Mouse (Mus musculus): Measurements from ENCODE around the gene Riok2. TPM values are rescaled to one million over a fixed set of nuclear protein-coding genes. Genes with fewer than 3 reads are reported as not detected.

The Riok2 gene
- polyA plus RNA-seq, 1 experiment, result 15.6 TPM

GRCm38 (mm10) chr17:17425308-17425813 lies 51.3 kb downstream of the Riok2 start:
- Histone ChIP-seq H3K4me3 (ENCODE audit: insufficient read depth, low read length) (no peak overlapping the region), H3K4me1 (ENCODE audit: control insufficient read depth, insufficient read depth, low read length) (no peaks in the 10 kb centered on the region), H3K27ac (ENCODE audit: insufficient read depth, low read depth, low read length) (no peak overlapping the region)
- TF ChIP-seq POLR2A (IDR thresholded peaks at IDR 0.05; ENCODE audit: borderline replicate concordance, low read depth, low read length) (no peak), CTCF (IDR thresholded peaks at IDR 0.05; ENCODE audit: low read depth, low read length) (no peak)

GRCm38 (mm10) chr17:17425906-17426305 lies 51.8 kb downstream of the Riok2 start:
- TF ChIP-seq CTCF (IDR thresholded peaks at IDR 0.05; ENCODE audit: low read depth, low read length), result no peak
- TF ChIP-seq POLR2A (IDR thresholded peaks at IDR 0.05; ENCODE audit: borderline replicate concordance, low read depth, low read length), result no peak
- H3K4me3 ChIP-seq (ENCODE audit: insufficient read depth, low read length), result no peak overlapping the region
- H3K4me1 ChIP-seq (ENCODE audit: control insufficient read depth, insufficient read depth, low read length), result no peaks in the 10 kb centered on the region
- no peak overlapping the region for H3K27ac ChIP-seq (ENCODE audit: insufficient read depth, low read depth, low read length)

- no peak overlapping the region for H3K27ac ChIP-seq (ENCODE audit: insufficient read depth, low read depth, low read length)
- TF ChIP-seq CTCF (IDR thresholded peaks at IDR 0.05; ENCODE audit: low read depth, low read length), result no peak
- no peak for TF ChIP-seq POLR2A (IDR thresholded peaks at IDR 0.05; ENCODE audit: borderline replicate concordance, low read depth, low read length)
- no peaks in the 10 kb centered on the region for H3K4me1 ChIP-seq (ENCODE audit: control insufficient read depth, insufficient read depth, low read length)
- no peak overlapping the region for H3K4me3 ChIP-seq (ENCODE audit: insufficient read depth, low read length)
Measured at GRCm38 (mm10) chr17:17428888-17429287, 54.8 kb downstream of the Riok2 start.

GRCm38 (mm10) chr17:17433679-17434078 lies 59.6 kb downstream of the Riok2 start:
- H3K4me1 ChIP-seq (ENCODE audit: control insufficient read depth, insufficient read depth, low read length), result no peaks in the 10 kb centered on the region
- TF ChIP-seq CTCF (IDR thresholded peaks at IDR 0.05; ENCODE audit: low read depth, low read length) (no peak), POLR2A (IDR thresholded peaks at IDR 0.05; ENCODE audit: borderline replicate concordance, low read depth, low read length) (no peak)
- H3K4me3 ChIP-seq (ENCODE audit: insufficient read depth, low read length), result no peak overlapping the region
- H3K27ac ChIP-seq (ENCODE audit: insufficient read depth, low read depth, low read length), result no peak overlapping the region

- H3K27ac ChIP-seq (ENCODE audit: insufficient read depth, low read depth, low read length), result no peak overlapping the region
- no peak overlapping the region for H3K4me3 ChIP-seq (ENCODE audit: insufficient read depth, low read length)
- no peaks in the 10 kb centered on the region for H3K4me1 ChIP-seq (ENCODE audit: control insufficient read depth, insufficient read depth, low read length)
- TF ChIP-seq CTCF (IDR thresholded peaks at IDR 0.05; ENCODE audit: low read depth, low read length) (no peak), POLR2A (IDR thresholded peaks at IDR 0.05; ENCODE audit: borderline replicate concordance, low read depth, low read length) (no peak)
Measured at GRCm38 (mm10) chr17:17438576-17439191, 64.6 kb downstream of the Riok2 start.

- Histone ChIP-seq H3K4me1 (ENCODE audit: control insufficient read depth, insufficient read depth, low read length) (no peaks in the 10 kb centered on the region), H3K4me3 (ENCODE audit: insufficient read depth, low read length) (no peak overlapping the region), H3K27ac (ENCODE audit: insufficient read depth, low read depth, low read length) (no peak overlapping the region)
- TF ChIP-seq CTCF (IDR thresholded peaks at IDR 0.05; ENCODE audit: low read depth, low read length) (no peak), POLR2A (IDR thresholded peaks at IDR 0.05; ENCODE audit: borderline replicate concordance, low read depth, low read length) (no peak)
Measured at GRCm38 (mm10) chr17:17441876-17442498, 67.9 kb downstream of the Riok2 start.

GRCm38 (mm10) chr17:17444297-17444886 lies 70.3 kb downstream of the Riok2 start:
- TF ChIP-seq POLR2A (IDR thresholded peaks at IDR 0.05; ENCODE audit: borderline replicate concordance, low read depth, low read length), result no peak
- no peak for TF ChIP-seq CTCF (IDR thresholded peaks at IDR 0.05; ENCODE audit: low read depth, low read length)
- no peak overlapping the region for H3K27ac ChIP-seq (ENCODE audit: insufficient read depth, low read depth, low read length)
- no peak overlapping the region for H3K4me3 ChIP-seq (ENCODE audit: insufficient read depth, low read length)
- H3K4me1 ChIP-seq (ENCODE audit: control insufficient read depth, insufficient read depth, low read length), result peaks cover 8% of the 10 kb centered on the region

Other genes with a start within 250 kb of the Riok2 start
- gene Lix1, start 28.4 kb downstream of the Riok2 start, polyA plus RNA-seq (2012; ENCODE audit: insufficient read depth, insufficient read length, missing spikeins), result not detected in 2 replicates

Measured in bone marrow macrophage, adult 2 months (primary cell).